Mouse (Mus musculus): Measurements from ENCODE around the gene Dhfr. TPM values are rescaled to one million over a fixed set of nuclear protein-coding genes. Genes with fewer than 3 reads are reported as not detected.

Gene Dhfr
- total and polyA plus RNA-seq, 3 experiments: 15.7 to 63.1 (median 17.4) TPM

DNA sequence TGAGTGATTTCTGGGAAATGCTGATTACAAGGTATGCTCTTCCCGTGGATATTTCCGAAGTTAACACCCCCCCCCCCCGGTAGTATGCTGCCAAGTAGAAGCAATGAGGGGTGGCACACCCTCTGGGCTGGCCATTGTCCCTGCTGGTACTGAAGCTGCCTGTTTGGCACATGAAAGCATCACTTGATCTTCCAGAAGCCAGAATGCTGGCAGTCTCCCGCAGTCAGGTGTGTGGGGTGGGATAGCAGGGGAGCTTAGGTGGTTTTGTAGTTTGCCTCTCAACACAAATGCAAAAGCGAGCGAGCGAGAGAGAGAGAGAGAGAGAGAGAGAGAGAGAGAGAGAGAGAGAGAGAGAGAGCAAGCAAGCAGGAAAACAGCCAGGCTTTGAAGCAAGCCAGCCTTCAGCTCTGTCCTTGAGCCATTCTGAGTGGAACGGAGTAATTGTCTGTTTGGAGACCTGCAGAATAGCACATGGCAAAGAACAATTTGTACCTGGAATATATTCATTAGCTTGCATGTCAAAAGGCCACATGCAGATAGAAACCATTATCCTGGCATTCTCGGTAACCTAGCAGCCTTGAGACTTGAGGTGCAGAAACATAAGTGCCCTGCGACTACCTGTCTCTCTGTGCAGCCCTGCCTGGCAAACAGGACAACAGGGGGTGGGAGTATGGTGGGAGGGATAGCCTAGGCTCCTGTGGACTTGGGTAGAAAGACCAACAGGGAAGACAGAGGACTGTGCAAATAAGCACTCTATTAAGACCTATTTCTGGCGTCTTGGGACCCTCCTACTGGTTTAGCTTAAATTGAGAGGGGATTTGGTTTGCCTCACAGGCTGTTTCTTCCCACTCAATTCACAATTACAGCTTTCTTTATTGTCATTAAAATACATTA is 44.2 kb downstream of the Dhfr start:
- no peak for DNase-seq (ENCODE audit: low read depth, low spot score)
- Histone ChIP-seq H3K9me3 (replicated peaks; ENCODE audit: insufficient read depth, low read length) (no peaks in the 10 kb centered on the region), H3K4me3 (ENCODE audit: control insufficient read depth in 1 of 2, insufficient read depth in 1 of 2, low read depth in 2 of 2, low read length in 2 of 2) (no peak overlapping the region), H3K27ac (ENCODE audit: control insufficient read depth, low read depth, low read length) (no peak overlapping the region), H3K27me3 (ENCODE audit: control insufficient read depth in 1 of 2, insufficient read depth in 2 of 2, low read length in 2 of 2) (peaks cover 0 to 6% of the 10 kb centered on the region in 2 experiments; a peak in 3 of 4 replicates), H3K9ac (ENCODE audit: control insufficient read depth, low read depth, low read length, poor library complexity, severe bottlenecking) (no peak overlapping the region), H3K4me1 (ENCODE audit: control insufficient read depth in 1 of 2, insufficient read depth in 2 of 2, low read length in 2 of 2) (no peaks in the 10 kb centered on the region), H3K36me3 (ENCODE audit: control insufficient read depth in 1 of 2, insufficient read depth in 2 of 2, low read length in 2 of 2) (no peaks in the 10 kb centered on the region), H3K79me2 (ENCODE audit: control insufficient read depth, insufficient read depth, low read length, poor library complexity) (no peaks in the 10 kb centered on the region)
- TF ChIP-seq CHD1 (IDR thresholded peaks at IDR 0.05; ENCODE audit: low read depth, low read length) (no peak), MYC (IDR thresholded peaks at IDR 0.05; ENCODE audit: low read depth, low read length) (no peak), ZC3H11A (IDR thresholded peaks at IDR 0.05; ENCODE audit: low read depth, low read length) (no peak), USF2 (IDR thresholded peaks at IDR 0.05; ENCODE audit: borderline replicate concordance in 1 of 2, insufficient read depth in 1 of 2, low read depth in 1 of 2, low read length in 2 of 2) (no peak), CHD2 (IDR thresholded peaks at IDR 0.05; ENCODE audit: low read length) (no peak), CTCF (IDR thresholded peaks at IDR 0.05 in 2 of 3, conservative IDR thresholded peaks at IDR 0.05 in 1 of 3; ENCODE audit: control insufficient read depth in 1 of 3, insufficient read depth in 1 of 3, low read depth in 2 of 3, low read length in 3 of 3, poor library complexity in 1 of 3, severe bottlenecking in 1 of 3) (no peak), MEF2A (IDR thresholded peaks at IDR 0.05; ENCODE audit: extremely low read depth, insufficient replicate concordance, low read depth, low read length, poor library complexity, severe bottlenecking) (no peak), POLR2AphosphoS5 (IDR thresholded peaks at IDR 0.05; ENCODE audit: borderline replicate concordance, low read depth, low read length) (no peak), POLR2A (IDR thresholded peaks at IDR 0.05; ENCODE audit: control insufficient read depth in 1 of 2, insufficient read depth in 1 of 2, low read depth in 1 of 2, low read length in 2 of 2, poor library complexity in 1 of 2) (no peak), RAD21 (IDR thresholded peaks at IDR 0.05; ENCODE audit: low read depth, low read length) (no peak), TCF12 (IDR thresholded peaks at IDR 0.05; ENCODE audit: low read depth, low read length) (no peak), MAZ (IDR thresholded peaks at IDR 0.05; ENCODE audit: low read depth, low read length) (no peak), MAFK (IDR thresholded peaks at IDR 0.05; ENCODE audit: borderline replicate concordance, low read depth, low read length) (no peak), ZKSCAN1 (IDR thresholded peaks at IDR 0.05; ENCODE audit: low read depth, low read length) (no peak), ETS1 (IDR thresholded peaks at IDR 0.05; ENCODE audit: low read depth, low read length) (no peak), MYB (IDR thresholded peaks at IDR 0.05; ENCODE audit: low read depth, low read length) (no peak), RCOR1 (IDR thresholded peaks at IDR 0.05; ENCODE audit: low read depth, low read length) (no peak), TBP (IDR thresholded peaks at IDR 0.05; ENCODE audit: low read depth, low read length) (no peak), KAT2A (conservative IDR thresholded peaks at IDR 0.05; ENCODE audit: low read depth, low read length) (no peak)

- Histone ChIP-seq H3K27me3 (ENCODE audit: control insufficient read depth in 1 of 2, insufficient read depth in 2 of 2, low read length in 2 of 2) (peaks cover 0 to 4% of the 10 kb centered on the region in 2 experiments; a peak in 2 of 4 replicates), H3K9me3 (replicated peaks; ENCODE audit: insufficient read depth, low read length) (no peaks in the 10 kb centered on the region), H3K4me1 (ENCODE audit: control insufficient read depth in 1 of 2, insufficient read depth in 2 of 2, low read length in 2 of 2) (no peaks in the 10 kb centered on the region), H3K79me2 (ENCODE audit: control insufficient read depth, insufficient read depth, low read length, poor library complexity) (no peaks in the 10 kb centered on the region), H3K36me3 (ENCODE audit: control insufficient read depth in 1 of 2, insufficient read depth in 2 of 2, low read length in 2 of 2) (no peaks in the 10 kb centered on the region), H3K9ac (ENCODE audit: control insufficient read depth, low read depth, low read length, poor library complexity, severe bottlenecking) (no peak overlapping the region), H3K27ac (ENCODE audit: control insufficient read depth, low read depth, low read length) (no peak overlapping the region), H3K4me3 (ENCODE audit: control insufficient read depth in 1 of 2, insufficient read depth in 1 of 2, low read depth in 2 of 2, low read length in 2 of 2) (no peak overlapping the region)
- no peak for DNase-seq (ENCODE audit: low read depth, low spot score)
- no peak for TF ChIP-seq GATA1 (IDR thresholded peaks at IDR 0.05; ENCODE audit: low read depth, low read length)
- no peak for TF ChIP-seq CTCF (IDR thresholded peaks at IDR 0.05 in 2 of 3, conservative IDR thresholded peaks at IDR 0.05 in 1 of 3; ENCODE audit: control insufficient read depth in 1 of 3, insufficient read depth in 1 of 3, low read depth in 2 of 3, low read length in 3 of 3, poor library complexity in 1 of 3, severe bottlenecking in 1 of 3)
- no peak for TF ChIP-seq E2F4 (IDR thresholded peaks at IDR 0.05; ENCODE audit: borderline replicate concordance, low read depth, low read length)
- TF ChIP-seq USF2 (IDR thresholded peaks at IDR 0.05; ENCODE audit: borderline replicate concordance in 1 of 2, insufficient read depth in 1 of 2, low read depth in 1 of 2, low read length in 2 of 2): no peak
- no peak for TF ChIP-seq POLR2AphosphoS5 (IDR thresholded peaks at IDR 0.05; ENCODE audit: borderline replicate concordance, low read depth, low read length)
- TF ChIP-seq ZMIZ1 (IDR thresholded peaks at IDR 0.05; ENCODE audit: low read depth, low read length): no peak
- no peak for TF ChIP-seq EP300 (IDR thresholded peaks at IDR 0.05; ENCODE audit: low read depth in 1 of 2, low read length in 2 of 2)
- TF ChIP-seq ZC3H11A (IDR thresholded peaks at IDR 0.05; ENCODE audit: low read depth, low read length): no peak
- no peak for TF ChIP-seq USF1 (IDR thresholded peaks at IDR 0.05; ENCODE audit: low read depth, low read length)
Observed at GRCm38 (mm10) chr13:92402063-92402462, 47.5 kb downstream of the Dhfr start.

Data from MEL (cell line).